Mouse (Mus musculus) midbrain, embryonic 13.5 days (tissue): ENCODE data around the gene Rsu1. TPM values are rescaled to one million over a fixed set of nuclear protein-coding genes. Genes with fewer than 3 reads are reported as not detected.

Experiments
- ATAC-seq: fragments of 200-750 bp; cut with Nextera tagmentation; 2 replicates; pipeline ENCODE4 v1.8.0; 2017; ENCODE audit warnings: mild to moderate bottlenecking, moderate TSS enrichment, moderate library complexity
- H3K27ac ChIP-seq: fragments of 300-500 bp; sonication (generic); 2 replicates; pipeline ENCODE4 v1.5.1; 2015; ENCODE audit warnings: inconsistent platforms, mild to moderate bottlenecking, moderate library complexity
- H3K27me3 ChIP-seq: fragments of 300-500 bp; sonication (generic); 2 replicates; pipeline ENCODE4 v1.6.1; 2015; ENCODE audit warnings: mild to moderate bottlenecking, inconsistent platforms
- H3K36me3 ChIP-seq: fragments of 300-500 bp; sonication (generic); 2 replicates; pipeline ENCODE4 v1.6.1; 2015; ENCODE audit warnings: mild to moderate bottlenecking, inconsistent platforms
- H3K4me1 ChIP-seq: fragments of 300-500 bp; sonication (generic); replicated peaks from 2 replicates; pipeline ENCODE4 v1.6.1; 2015; ENCODE audit warnings: inconsistent platforms
- H3K4me2 ChIP-seq: fragments of 300-500 bp; sonication (generic); replicated peaks from 2 replicates; pipeline ENCODE4 v1.6.1; 2015; ENCODE audit warnings: moderate library complexity, mild to moderate bottlenecking, inconsistent platforms
- H3K4me3 ChIP-seq: fragments of 300-500 bp; sonication (generic); replicated peaks from 2 replicates; pipeline ENCODE4 v1.5.1; 2015; ENCODE audit warnings: mild to moderate bottlenecking, inconsistent platforms
- H3K9ac ChIP-seq: fragments of 300-500 bp; sonication (generic); replicated peaks from 2 replicates; pipeline ENCODE4 v1.6.1; 2015; ENCODE audit warnings: mild to moderate bottlenecking, inconsistent platforms
- H3K9me3 ChIP-seq: fragments of 300-500 bp; sonication (generic); 2 replicates; pipeline ENCODE4 v1.6.1; 2016; ENCODE audit warnings: mild to moderate bottlenecking, inconsistent platforms
- WGBS: fragments of 180-500 bp; shearing (Covaris S2); methylation state at CpG from one replicate; pipeline ENCODE4 v1.1.7; 2015; 5-methylcytosine and 5-hydroxymethylcytosine counted together
- polyA plus RNA-seq: library from polyadenylated mRNA; unstranded; fragments of >200 nt; fragmentation: Nextera tagmentation; extraction: Ambion mirVana; gene quantifications from 2 replicates; pipeline ENCODE4 v1.2.1, GENCODE M21; 2015

Gene Rsu1
- polyA plus RNA-seq, 1 experiment from 2014 or later: 50.8 TPM

GRCm38 (mm10) chr2:13177698-13178395, 93.4 kb downstream of the Rsu1 start:
- no peak overlapping the region for H3K4me2 ChIP-seq
- 72% methylated on average over 10 of the region's 10 CpGs for WGBS
- peak; percentile 43; the same call in 1 of the 2 replicates for ATAC-seq
- H3K27me3 ChIP-seq: peaks cover 29% of the 10 kb centered on the region
- peaks cover 42% of the 10 kb centered on the region for H3K4me1 ChIP-seq
- no peak overlapping the region for H3K4me3 ChIP-seq
- H3K9me3 ChIP-seq: no peaks in the 10 kb centered on the region
- no peak overlapping the region for H3K9ac ChIP-seq
- H3K27ac ChIP-seq: peak overlapping the region; percentile 31
- H3K36me3 ChIP-seq: no peaks in the 10 kb centered on the region

- no peak for ATAC-seq
- H3K9me3 ChIP-seq: no peaks in the 10 kb centered on the region
- peak overlapping the region; percentile 54 for H3K4me2 ChIP-seq
- H3K27ac ChIP-seq: peak overlapping the region; percentile 73
- peaks cover 35% of the 10 kb centered on the region for H3K27me3 ChIP-seq
- H3K9ac ChIP-seq: no peak overlapping the region
- H3K4me1 ChIP-seq: peaks cover 42% of the 10 kb centered on the region
- no peaks in the 10 kb centered on the region for H3K36me3 ChIP-seq
- 55% methylated on average over 4 of the region's 4 CpGs for WGBS
- H3K4me3 ChIP-seq: peak overlapping the region; percentile 30; the same call in 1 of the 2 replicates
Measured at GRCm38 (mm10) chr2:13176304-13176620, 95.0 kb downstream of the Rsu1 start.

GRCm38 (mm10) chr2:13175536-13176303, 95.5 kb downstream of the Rsu1 start:
- peaks cover 40% of the 10 kb centered on the region for H3K27me3 ChIP-seq
- peaks cover 42% of the 10 kb centered on the region for H3K4me1 ChIP-seq
- H3K27ac ChIP-seq: peak overlapping the region; percentile 73
- WGBS: 23% methylated on average over 28 of the region's 28 CpGs
- H3K4me3 ChIP-seq: peak overlapping the region; percentile 30
- no peaks in the 10 kb centered on the region for H3K36me3 ChIP-seq
- peak; percentile 94 for ATAC-seq
- H3K9me3 ChIP-seq: no peaks in the 10 kb centered on the region
- peak overlapping the region; percentile 54 for H3K4me2 ChIP-seq
- peak overlapping the region; percentile 52 for H3K9ac ChIP-seq

- no peaks in the 10 kb centered on the region for H3K36me3 ChIP-seq
- peaks cover 42% of the 10 kb centered on the region for H3K4me1 ChIP-seq
- H3K4me2 ChIP-seq: peak overlapping the region; percentile 54
- H3K9ac ChIP-seq: no peak overlapping the region
- 0 out of 2 replicates have a peak, but pooled peaks have one; percentile 15 for ATAC-seq
- 34% methylated on average over 7 of the region's 7 CpGs for WGBS
- no peaks in the 10 kb centered on the region for H3K9me3 ChIP-seq
- H3K27me3 ChIP-seq: peaks cover 43% of the 10 kb centered on the region
- H3K4me3 ChIP-seq: no peak overlapping the region
- H3K27ac ChIP-seq: no peak overlapping the region
Measured at GRCm38 (mm10) chr2:13174461-13174860, 96.8 kb downstream of the Rsu1 start.

- Histone ChIP-seq H3K9me3 (no peaks in the 10 kb centered on the region), H3K27ac (no peak overlapping the region), H3K36me3 (no peaks in the 10 kb centered on the region), H3K4me3 (no peak overlapping the region), H3K4me2 (no peak overlapping the region), H3K9ac (no peak overlapping the region), H3K27me3 (peaks cover 33% of the 10 kb centered on the region), H3K4me1 (peaks cover 19% of the 10 kb centered on the region)
- WGBS: 82% methylated on average over 5 of the region's 5 CpGs
- no peak for ATAC-seq
Measured at GRCm38 (mm10) chr2:13170651-13171050, 100.6 kb downstream of the Rsu1 start.

- Histone ChIP-seq H3K9ac (no peak overlapping the region), H3K27me3 (peaks cover 33% of the 10 kb centered on the region), H3K4me3 (no peak overlapping the region), H3K9me3 (no peaks in the 10 kb centered on the region), H3K27ac (no peak overlapping the region), H3K36me3 (no peaks in the 10 kb centered on the region), H3K4me1 (peaks cover 12% of the 10 kb centered on the region), H3K4me2 (no peak overlapping the region)
- no peak for ATAC-seq
- 95% methylated on average over 6 of the region's 6 CpGs for WGBS
Measured at GRCm38 (mm10) chr2:13169962-13170361, 101.3 kb downstream of the Rsu1 start.

- no peak for ATAC-seq
- Histone ChIP-seq H3K4me3 (no peak overlapping the region), H3K9ac (no peak overlapping the region), H3K4me2 (no peak overlapping the region), H3K27ac (no peak overlapping the region), H3K36me3 (no peaks in the 10 kb centered on the region), H3K9me3 (no peaks in the 10 kb centered on the region), H3K27me3 (peaks cover 27% of the 10 kb centered on the region), H3K4me1 (peaks cover 6% of the 10 kb centered on the region)
- 71% methylated on average over 4 of the region's 4 CpGs for WGBS
Measured at GRCm38 (mm10) chr2:13169158-13169890, 101.9 kb downstream of the Rsu1 start.

GRCm38 (mm10) chr2:13168743-13169142, 102.5 kb downstream of the Rsu1 start:
- WGBS: 41% methylated on average over 5 of the region's 5 CpGs
- 0 out of 2 replicates have a peak, but pooled peaks have one; percentile 55 for ATAC-seq

GRCm38 (mm10) chr2:13161717-13162116, 109.5 kb downstream of the Rsu1 start:
- Histone ChIP-seq H3K4me2 (no peak overlapping the region), H3K36me3 (no peaks in the 10 kb centered on the region), H3K4me1 (no peaks in the 10 kb centered on the region), H3K27me3 (no peaks in the 10 kb centered on the region), H3K9ac (no peak overlapping the region), H3K4me3 (no peak overlapping the region), H3K9me3 (no peaks in the 10 kb centered on the region), H3K27ac (no peak overlapping the region)
- ATAC-seq: no peak
- 87% methylated on average over 2 of the region's 2 CpGs for WGBS

More at GRCm38 (mm10) chr2:13168743-13169142, 102.5 kb downstream of the Rsu1 start:
- no peak overlapping the region for H3K4me2 ChIP-seq
- H3K27me3 ChIP-seq: peaks cover 23% of the 10 kb centered on the region
- H3K27ac ChIP-seq: no peak overlapping the region
- no peak overlapping the region for H3K4me3 ChIP-seq
- H3K9me3 ChIP-seq: no peaks in the 10 kb centered on the region
- H3K36me3 ChIP-seq: no peaks in the 10 kb centered on the region
- H3K9ac ChIP-seq: no peak overlapping the region
- H3K4me1 ChIP-seq: no peaks in the 10 kb centered on the region

- H3K9ac ChIP-seq: no peak overlapping the region
- no peaks in the 10 kb centered on the region for H3K27me3 ChIP-seq
- H3K4me3 ChIP-seq: no peak overlapping the region
- no peak overlapping the region for H3K4me2 ChIP-seq
- H3K4me1 ChIP-seq: no peaks in the 10 kb centered on the region
- no peak for ATAC-seq
- no peaks in the 10 kb centered on the region for H3K36me3 ChIP-seq
- 88% methylated on average over 6 of the region's 6 CpGs for WGBS
- H3K9me3 ChIP-seq: no peaks in the 10 kb centered on the region
- no peak overlapping the region for H3K27ac ChIP-seq
Measured at GRCm38 (mm10) chr2:13145245-13145644, 126.0 kb downstream of the Rsu1 start.

- WGBS: 84% methylated on average over 2 of the region's 2 CpGs
- H3K9ac ChIP-seq: no peak overlapping the region
- H3K9me3 ChIP-seq: no peaks in the 10 kb centered on the region
- H3K4me1 ChIP-seq: peaks cover 7% of the 10 kb centered on the region
- H3K27ac ChIP-seq: no peak overlapping the region
- no peak overlapping the region for H3K4me3 ChIP-seq
- H3K36me3 ChIP-seq: no peaks in the 10 kb centered on the region
- H3K4me2 ChIP-seq: no peak overlapping the region
- H3K27me3 ChIP-seq: no peaks in the 10 kb centered on the region
- no peak for ATAC-seq
Measured at GRCm38 (mm10) chr2:13134890-13135289, 136.3 kb downstream of the Rsu1 start.

GRCm38 (mm10) chr2:13132841-13133240, 138.4 kb downstream of the Rsu1 start:
- peaks cover 16% of the 10 kb centered on the region for H3K4me1 ChIP-seq
- 88% methylated on average over 8 of the region's 8 CpGs for WGBS
- H3K27ac ChIP-seq: no peak overlapping the region
- H3K9me3 ChIP-seq: no peaks in the 10 kb centered on the region
- no peak overlapping the region for H3K4me2 ChIP-seq
- no peak overlapping the region for H3K4me3 ChIP-seq
- H3K36me3 ChIP-seq: no peaks in the 10 kb centered on the region
- H3K27me3 ChIP-seq: no peaks in the 10 kb centered on the region
- no peak for ATAC-seq
- no peak overlapping the region for H3K9ac ChIP-seq
